Mouse (Mus musculus) limb, embryonic 11.5 days (tissue): ENCODE results near the gene C1rb. TPM values are rescaled to one million over a fixed set of nuclear protein-coding genes. Genes with fewer than 3 reads are reported as not detected.

Experiments used
- ATAC-seq: fragments of 200-750 bp; cut with Nextera tagmentation; 2 replicates; pipeline ENCODE4 v1.8.0; 2017; ENCODE audit warnings: low read depth; ENCODE audit not compliant: insufficient number of reproducible peaks, low FRiP score, low TSS enrichment
- DNase-seq: peaks from one replicate; pipeline ENCODE4 v3.0.0-alpha.2; 2015; ENCODE audit warnings: low spot score
- H3K27ac ChIP-seq: fragments of 300-500 bp; sonication (generic); replicated peaks from 2 replicates; pipeline ENCODE4 v1.5.1; 2014; ENCODE audit warnings: low read depth, mild to moderate bottlenecking, low read length
- H3K27me3 ChIP-seq: fragments of 300-500 bp; sonication (generic); 2 replicates; pipeline ENCODE4 v1.6.1; 2014; ENCODE audit warnings: mild to moderate bottlenecking, low read length, mixed read lengths; ENCODE audit not compliant: control insufficient read depth, insufficient read depth
- H3K36me3 ChIP-seq: fragments of 300-500 bp; sonication (generic); 2 replicates; pipeline ENCODE4 v1.6.1; 2014; ENCODE audit warnings: mild to moderate bottlenecking, low read length, moderate library complexity, mixed read lengths; ENCODE audit not compliant: control insufficient read depth, insufficient read depth
- H3K4me1 ChIP-seq: fragments of 300-500 bp; sonication (generic); 2 replicates; pipeline ENCODE4 v1.6.1; 2014; ENCODE audit warnings: low read length, mixed read lengths; ENCODE audit not compliant: control insufficient read depth, insufficient read depth
- H3K4me2 ChIP-seq: fragments of 300-500 bp; sonication (generic); 2 replicates; pipeline ENCODE4 v1.6.1; 2014; ENCODE audit warnings: low read depth, mild to moderate bottlenecking, moderate library complexity; ENCODE audit not compliant: severe bottlenecking
- H3K4me3 ChIP-seq: fragments of 300-500 bp; sonication (generic); 2 replicates; pipeline ENCODE4 v1.5.1; 2014; ENCODE audit warnings: low read depth, low read length
- H3K9ac ChIP-seq: fragments of 300-500 bp; sonication (generic); 2 replicates; pipeline ENCODE4 v1.6.1; 2014; ENCODE audit warnings: mild to moderate bottlenecking, low read length
- H3K9me3 ChIP-seq: fragments of 300-500 bp; sonication (generic); 2 replicates; pipeline ENCODE4 v1.6.1; 2016; ENCODE audit warnings: low read length; ENCODE audit not compliant: control insufficient read depth
- WGBS: fragments of 180-500 bp; shearing (Covaris S2); extraction: QIAGEN DNeasy Blood & Tissue Kit; methylation state at CpG from one replicate; pipeline ENCODE4 v1.1.7; 2014; 5-methylcytosine and 5-hydroxymethylcytosine counted together
- polyA plus RNA-seq: library from polyadenylated mRNA; unstranded; fragments of >200 nt; fragmentation: Nextera tagmentation; extraction: Ambion mirVana; gene quantifications from 2 replicates; pipeline ENCODE4 v1.2.1, GENCODE M21; 2014

C1rb gene
- polyA plus RNA-seq, 1 experiment from 2014 or later, result not detected

GRCm38 (mm10) chr6:124630763-124631162 is 60.7 kb downstream of the C1rb start:
- Histone ChIP-seq H3K4me3 (no peak overlapping the region), H3K9me3 (no peaks in the 10 kb centered on the region), H3K36me3 (no peaks in the 10 kb centered on the region), H3K27me3 (no peaks in the 10 kb centered on the region), H3K27ac (no peak overlapping the region), H3K9ac (no peak overlapping the region), H3K4me1 (no peaks in the 10 kb centered on the region), H3K4me2 (no peak overlapping the region)
- DNase-seq (no peak), ATAC-seq (no peak)
- 86% methylated on average over 4 of the region's 4 CpGs for WGBS

Other genes with a start within 250 kb of the C1rb start
- gene Pex5, start 155.2 kb upstream of the C1rb start, polyA plus RNA-seq, result 35.9 and 40.5 TPM in 2 replicates
- 4.3 and 4.4 TPM in 2 replicates for gene Clstn3, start 105.5 kb upstream of the C1rb start, polyA plus RNA-seq
- gene C1rl, start 77.2 kb upstream of the C1rb start, polyA plus RNA-seq, result 0.33 and 0.47 TPM in 2 replicates
- gene C1ra, start 57.9 kb upstream of the C1rb start, polyA plus RNA-seq, result 0.19 and 0.23 TPM in 2 replicates
- 0.41 and 0.50 TPM in 2 replicates for gene C1s1, start 27.9 kb upstream of the C1rb start, polyA plus RNA-seq
- gene C1s2, start 65.8 kb downstream of the C1rb start, polyA plus RNA-seq, result not detected in 2 replicates
- 44.1 and 46.1 TPM in 2 replicates for gene Lpcat3, start 92.7 kb downstream of the C1rb start, polyA plus RNA-seq
- gene Emg1, start 141.9 kb downstream of the C1rb start, polyA plus RNA-seq, result 244 and 253 TPM in 2 replicates
- gene Phb2, start 142.0 kb downstream of the C1rb start, polyA plus RNA-seq, result 424 and 427 TPM in 2 replicates
- gene Ptpn6, start 168.4 kb downstream of the C1rb start, polyA plus RNA-seq, result 7.8 and 8.7 TPM in 2 replicates
- 491 and 549 TPM in 2 replicates for gene Grcc10, start 171.1 kb downstream of the C1rb start, polyA plus RNA-seq
- gene Gm45234, start 185.7 kb downstream of the C1rb start, polyA plus RNA-seq, result 0.13 TPM in 1 of 2 replicates, not detected in the other
- gene Atn1, start 186.2 kb downstream of the C1rb start, polyA plus RNA-seq, result 13.1 and 14.0 TPM in 2 replicates
- gene Eno2, start 199.4 kb downstream of the C1rb start, polyA plus RNA-seq, result 1.8 and 3.0 TPM in 2 replicates
- 0.91 and 1.0 TPM in 2 replicates for gene Lrrc23, start 209.4 kb downstream of the C1rb start, polyA plus RNA-seq
- 5.3 and 5.5 TPM in 2 replicates for gene Spsb2, start 238.4 kb downstream of the C1rb start, polyA plus RNA-seq
- 724 and 825 TPM in 2 replicates for gene Tpi1, start 244.0 kb downstream of the C1rb start, polyA plus RNA-seq